Mouse (Mus musculus): ENCODE results near the gene Nts. TPM values are rescaled to one million over a fixed set of nuclear protein-coding genes. Genes with fewer than 3 reads are reported as not detected.
"Not testable (repeated sequence)": the region's sequence is repeated elsewhere in the genome, so short reads cannot be mapped to it uniquely, and the experiment has no call there.

Gene Nts
- polyA plus RNA-seq, 1 experiment from 2014 or later: 0.47 TPM

- WGBS: 7% methylated on average over 7 of the region's 7 CpGs
Measured at GRCm38 (mm10) chr10:102451756-102452155, 38.5 kb downstream of the Nts start.

DNA sequence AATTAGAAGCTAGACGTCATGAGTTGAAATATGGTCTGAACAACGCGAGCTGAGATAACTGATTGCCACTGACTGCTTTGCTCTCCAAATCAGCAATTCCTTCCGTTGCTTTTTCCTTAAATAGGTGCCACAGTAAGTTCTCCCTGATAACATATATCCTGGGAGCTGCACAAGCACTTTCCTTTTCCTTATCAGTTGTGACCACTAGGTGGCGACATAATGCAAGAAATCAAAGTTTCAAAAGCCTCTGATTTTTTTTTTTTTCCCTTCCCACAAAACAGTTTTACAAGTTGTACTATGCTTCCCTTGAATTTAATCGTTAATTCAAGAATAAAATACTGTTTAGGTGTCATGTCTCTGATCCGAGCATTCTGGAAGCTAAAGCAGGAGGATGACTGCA, 40.8 kb downstream of the Nts start:
- Histone ChIP-seq H3K27me3 (replicated peaks; ENCODE audit: control insufficient read depth, insufficient read depth, low read length) (no peaks in the 10 kb centered on the region), H3K9ac (ENCODE audit: low read length) (no peak overlapping the region), H3K4me3 (ENCODE audit: low read depth, low read length) (no peak overlapping the region), H3K36me3 (ENCODE audit: control insufficient read depth, insufficient read depth, low read length) (no peaks in the 10 kb centered on the region), H3K9me3 (ENCODE audit: control insufficient read depth, low read length) (no peaks in the 10 kb centered on the region), H3K27ac (ENCODE audit: low read depth) (no peak overlapping the region), H3K4me2 (ENCODE audit: low read length) (no peak overlapping the region), H3K4me1 (replicated peaks; ENCODE audit: control insufficient read depth, insufficient read depth, low read length) (no peaks in the 10 kb centered on the region)
- peak; percentile 70 for DNase-seq (ENCODE audit: low spot score)
- ATAC-seq (replicated peaks; ENCODE audit: low FRiP score, low TSS enrichment, low read depth): no peak
- 2% methylated on average over 7 of the region's 7 CpGs for WGBS

More at GRCm38 (mm10) chr10:102451756-102452155, 38.5 kb downstream of the Nts start:
- Histone ChIP-seq H3K9me3 (ENCODE audit: control insufficient read depth, low read length) (no peaks in the 10 kb centered on the region), H3K4me1 (replicated peaks; ENCODE audit: control insufficient read depth, insufficient read depth, low read length) (no peaks in the 10 kb centered on the region), H3K4me3 (ENCODE audit: low read depth, low read length) (no peak overlapping the region), H3K4me2 (ENCODE audit: low read length) (no peak overlapping the region), H3K36me3 (ENCODE audit: control insufficient read depth, insufficient read depth, low read length) (no peaks in the 10 kb centered on the region), H3K27ac (ENCODE audit: low read depth) (no peak overlapping the region), H3K27me3 (replicated peaks; ENCODE audit: control insufficient read depth, insufficient read depth, low read length) (no peaks in the 10 kb centered on the region), H3K9ac (ENCODE audit: low read length) (no peak overlapping the region)
- DNase-seq (ENCODE audit: low spot score) (peak; percentile 65), ATAC-seq (replicated peaks; ENCODE audit: low FRiP score, low TSS enrichment, low read depth) (peak; percentile 79)

GRCm38 (mm10) chr10:102444912-102445556, 45.3 kb downstream of the Nts start:
- Histone ChIP-seq H3K36me3 (ENCODE audit: control insufficient read depth, insufficient read depth, low read length) (no peaks in the 10 kb centered on the region), H3K4me1 (replicated peaks; ENCODE audit: control insufficient read depth, insufficient read depth, low read length) (no peaks in the 10 kb centered on the region), H3K4me2 (ENCODE audit: low read length) (no peak overlapping the region), H3K9me3 (ENCODE audit: control insufficient read depth, low read length) (no peaks in the 10 kb centered on the region), H3K9ac (ENCODE audit: low read length) (no peak overlapping the region), H3K27me3 (replicated peaks; ENCODE audit: control insufficient read depth, insufficient read depth, low read length) (no peaks in the 10 kb centered on the region), H3K27ac (ENCODE audit: low read depth) (no peak overlapping the region), H3K4me3 (ENCODE audit: low read depth, low read length) (no peak overlapping the region)
- DNase-seq (ENCODE audit: low spot score) (no peak), ATAC-seq (replicated peaks; ENCODE audit: low FRiP score, low TSS enrichment, low read depth) (peak; percentile 62; the same call in 1 of the 2 replicates)
- WGBS: 24% methylated on average over 2 of the region's 2 CpGs

- 33% methylated on average over 6 of the region's 6 CpGs for WGBS
- H3K9ac ChIP-seq (ENCODE audit: low read length); H3K4me1 ChIP-seq (replicated peaks; ENCODE audit: control insufficient read depth, insufficient read depth, low read length); H3K27ac ChIP-seq (ENCODE audit: low read depth); H3K36me3 ChIP-seq (ENCODE audit: control insufficient read depth, insufficient read depth, low read length); H3K4me3 ChIP-seq (ENCODE audit: low read depth, low read length); H3K27me3 ChIP-seq (replicated peaks; ENCODE audit: control insufficient read depth, insufficient read depth, low read length); H3K9me3 ChIP-seq (ENCODE audit: control insufficient read depth, low read length); DNase-seq (ENCODE audit: low spot score): not testable (repeated sequence)
- ATAC-seq (replicated peaks; ENCODE audit: low FRiP score, low TSS enrichment, low read depth): 0 out of 2 replicates have a peak, but pooled peaks have one; percentile 36
- peak overlapping the region; percentile 38 for H3K4me2 ChIP-seq (ENCODE audit: low read length)
Measured at GRCm38 (mm10) chr10:102435467-102435866, 54.8 kb downstream of the Nts start.

GRCm38 (mm10) chr10:102435048-102435447, 55.2 kb downstream of the Nts start:
- not testable (repeated sequence) for H3K36me3 ChIP-seq (ENCODE audit: control insufficient read depth, insufficient read depth, low read length); DNase-seq (ENCODE audit: low spot score); H3K4me3 ChIP-seq (ENCODE audit: low read depth, low read length); H3K9ac ChIP-seq (ENCODE audit: low read length); H3K9me3 ChIP-seq (ENCODE audit: control insufficient read depth, low read length); H3K27me3 ChIP-seq (replicated peaks; ENCODE audit: control insufficient read depth, insufficient read depth, low read length); H3K4me1 ChIP-seq (replicated peaks; ENCODE audit: control insufficient read depth, insufficient read depth, low read length); H3K27ac ChIP-seq (ENCODE audit: low read depth)
- H3K4me2 ChIP-seq (ENCODE audit: low read length): peak overlapping the region; percentile 38; the same call in 1 of the 2 replicates
- peak; percentile 74 for ATAC-seq (replicated peaks; ENCODE audit: low FRiP score, low TSS enrichment, low read depth)
- 6% methylated on average over 5 of the region's 7 CpGs for WGBS

Other genes with a start within 250 kb of the Nts start
- gene Rassf9, start 21.7 kb upstream of the Nts start, polyA plus RNA-seq (2014; fragmentation: Nextera tagmentation; extraction: Ambion mirVana): 3.2 and 3.5 TPM in 2 replicates